Mouse (Mus musculus) lung, postnatal 0 days (tissue): ENCODE results near the gene Mmp24.

Source experiments
- CTCF ChIP-seq: IDR thresholded peaks from 2 replicates; pipeline ENCODE4 v1.5.1; 2016; ENCODE audit warnings: antibody characterized with exemption, mild to moderate bottlenecking
- EP300 ChIP-seq: IDR thresholded peaks from 2 replicates; pipeline ENCODE4 v1.6.1; 2016; ENCODE audit warnings: antibody characterized with exemption, mild to moderate bottlenecking, control low read depth

DNA sequence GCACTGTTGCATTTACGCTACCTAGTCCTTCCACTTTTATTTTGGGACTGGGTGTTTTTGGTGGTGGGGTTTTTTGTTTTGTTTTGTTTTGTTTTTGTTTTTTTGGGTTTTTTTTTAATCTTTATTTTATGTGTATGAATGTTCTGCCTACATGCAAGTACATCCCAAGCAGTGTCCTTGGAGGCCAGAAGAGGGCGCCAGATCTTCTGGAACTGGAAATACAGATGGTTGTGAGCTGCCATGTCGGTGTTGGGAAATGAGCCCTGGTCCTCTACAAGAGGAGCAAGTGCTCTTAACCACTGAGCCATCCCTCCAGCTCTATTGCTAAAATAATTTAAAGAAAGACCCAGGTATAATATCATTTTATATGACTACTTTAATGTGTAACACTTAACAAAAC, 27.6 kb downstream of the Mmp24 start:
- TF ChIP-seq CTCF (peak; percentile 53), EP300 (no peak)
